Mouse (Mus musculus) ES-Bruce4 (cell line): Measurements from ENCODE around the gene Adsl. TPM values are rescaled to one million over a fixed set of nuclear protein-coding genes. Genes with fewer than 3 reads are reported as not detected.
A peak's percentile ranks its signal among the peaks of the same experiment; 100 is the strongest.

Experiments
- H3K27ac ChIP-seq: 2 replicates; pipeline ENCODE4 v1.5.1; 2012; ENCODE audit warnings: low read length, inconsistent platforms; ENCODE audit not compliant: insufficient read depth
- H3K27me3 ChIP-seq: 2 replicates; pipeline ENCODE4 v1.6.1; 2012; ENCODE audit warnings: mild to moderate bottlenecking, low read length, inconsistent platforms; ENCODE audit not compliant: control insufficient read depth, poor library complexity, insufficient read depth, severe bottlenecking
- H3K36me3 ChIP-seq: 2 replicates; pipeline ENCODE4 v1.6.1; 2012; ENCODE audit warnings: inconsistent platforms, mild to moderate bottlenecking, low read length, moderate library complexity; ENCODE audit not compliant: control insufficient read depth, poor library complexity, insufficient read depth, severe bottlenecking
- H3K4me1 ChIP-seq: one replicate; pipeline ENCODE4 v1.8.1; 2011; ENCODE audit warnings: low read length; ENCODE audit not compliant: control insufficient read depth, insufficient read depth
- H3K4me3 ChIP-seq: 2 replicates; pipeline ENCODE4 v1.5.1; 2011; ENCODE audit warnings: low read depth, mild to moderate bottlenecking, low read length
- H3K9ac ChIP-seq: 2 replicates; pipeline ENCODE4 v1.6.1; 2012; ENCODE audit warnings: low read depth, mild to moderate bottlenecking, inconsistent platforms; ENCODE audit not compliant: poor library complexity, severe bottlenecking
- H3K9me3 ChIP-seq: replicated peaks from 2 replicates; pipeline ENCODE4 v1.6.1; 2012; ENCODE audit warnings: mild to moderate bottlenecking, low read length, inconsistent platforms; ENCODE audit not compliant: control insufficient read depth, poor library complexity, insufficient read depth, severe bottlenecking
- CTCF ChIP-seq: IDR thresholded peaks from one replicate; pipeline ENCODE4 v1.8.1; 2011; ENCODE audit warnings: low read depth, low read length
- EP300 ChIP-seq: IDR thresholded peaks from 2 replicates; pipeline ENCODE4 v1.6.1; 2011; ENCODE audit warnings: low read depth, low read length; ENCODE audit not compliant: insufficient read depth
- POLR2A ChIP-seq: IDR thresholded peaks from one replicate; pipeline ENCODE4 v1.8.1; 2011; ENCODE audit warnings: low read length; ENCODE audit not compliant: insufficient read depth
- polyA plus RNA-seq: library from polyadenylated mRNA; stranded (reverse); fragments of >200 nt; gene quantifications from 2 replicates; pipeline ENCODE4 v1.2.4, GENCODE M21; 2011; ENCODE audit warnings: low read depth; ENCODE audit not compliant: missing spikeins, insufficient read depth, insufficient read length

Gene Adsl
- polyA plus RNA-seq, 1 experiment: 77.6 TPM

- TF ChIP-seq CTCF (no peak), EP300 (no peak), POLR2A (no peak)
- Histone ChIP-seq H3K4me1 (no peaks in the 10 kb centered on the region), H3K27ac (no peak overlapping the region), H3K9me3 (no peaks in the 10 kb centered on the region), H3K4me3 (peak overlapping the region; percentile 87), H3K36me3 (peaks cover 24% of the 10 kb centered on the region), H3K9ac (peak overlapping the region; percentile 63), H3K27me3 (no peaks in the 10 kb centered on the region)
Measured at GRCm38 (mm10) chr15:80949431-80949830, 1.1 kb downstream of the Adsl start.

- no peak overlapping the region for H3K27ac ChIP-seq
- no peaks in the 10 kb centered on the region for H3K9me3 ChIP-seq
- no peaks in the 10 kb centered on the region for H3K27me3 ChIP-seq
- H3K36me3 ChIP-seq: peaks cover 29% of the 10 kb centered on the region
- TF ChIP-seq CTCF (no peak), POLR2A (no peak), EP300 (no peak)
- H3K9ac ChIP-seq: no peak overlapping the region
- H3K4me1 ChIP-seq: no peaks in the 10 kb centered on the region
- no peak overlapping the region for H3K4me3 ChIP-seq
Measured at GRCm38 (mm10) chr15:80950055-80950454, 1.8 kb downstream of the Adsl start.

GRCm38 (mm10) chr15:80953971-80954370 is 5.7 kb downstream of the Adsl start:
- Histone ChIP-seq H3K36me3 (peaks cover 57% of the 10 kb centered on the region), H3K9me3 (no peaks in the 10 kb centered on the region), H3K4me1 (no peaks in the 10 kb centered on the region), H3K27me3 (no peaks in the 10 kb centered on the region), H3K4me3 (no peak overlapping the region), H3K9ac (no peak overlapping the region), H3K27ac (no peak overlapping the region)
- TF ChIP-seq POLR2A (no peak), CTCF (no peak), EP300 (no peak)

- peaks cover 64% of the 10 kb centered on the region for H3K36me3 ChIP-seq
- H3K9me3 ChIP-seq: no peaks in the 10 kb centered on the region
- no peak overlapping the region for H3K27ac ChIP-seq
- no peak overlapping the region for H3K9ac ChIP-seq
- no peaks in the 10 kb centered on the region for H3K27me3 ChIP-seq
- TF ChIP-seq EP300: no peak
- H3K4me3 ChIP-seq: no peak overlapping the region
- H3K4me1 ChIP-seq: no peaks in the 10 kb centered on the region
Measured at GRCm38 (mm10) chr15:80954861-80955260, 6.6 kb downstream of the Adsl start.

- Histone ChIP-seq H3K36me3 (peaks cover 71% of the 10 kb centered on the region), H3K4me1 (no peaks in the 10 kb centered on the region), H3K9ac (no peak overlapping the region), H3K27me3 (no peaks in the 10 kb centered on the region), H3K9me3 (no peaks in the 10 kb centered on the region), H3K27ac (no peak overlapping the region), H3K4me3 (no peak overlapping the region)
- no peak for TF ChIP-seq POLR2A
- no peak for TF ChIP-seq EP300
- no peak for TF ChIP-seq CTCF
Measured at GRCm38 (mm10) chr15:80955836-80956438, 7.6 kb downstream of the Adsl start.

- no peak overlapping the region for H3K27ac ChIP-seq
- H3K4me3 ChIP-seq: no peak overlapping the region
- no peak overlapping the region for H3K9ac ChIP-seq
- H3K36me3 ChIP-seq: peaks cover 41% of the 10 kb centered on the region
- TF ChIP-seq POLR2A: no peak
- H3K9me3 ChIP-seq: no peaks in the 10 kb centered on the region
- no peaks in the 10 kb centered on the region for H3K4me1 ChIP-seq
- no peaks in the 10 kb centered on the region for H3K27me3 ChIP-seq
Measured at GRCm38 (mm10) chr15:80969371-80969770, 21.1 kb downstream of the Adsl start.
